Mouse (Mus musculus) thymus, postnatal 25 days (tissue): ENCODE measurements around the gene Pik3c2b.

Source experiments
- DNase-seq: peaks from one replicate; pipeline ENCODE4 v3.0.0; 2022

Pik3c2b gene

GRCm38 (mm10) chr1:133134881-133135280 is 89.4 kb downstream of the Pik3c2b start:
- peak; percentile 25 for DNase-seq

- DNase-seq: no peak
Observed at GRCm38 (mm10) chr1:133135808-133136207, 90.3 kb downstream of the Pik3c2b start.

GRCm38 (mm10) chr1:133138401-133138800 is 92.9 kb downstream of the Pik3c2b start:
- no peak for DNase-seq

GRCm38 (mm10) chr1:133146014-133147009 is 100.8 kb downstream of the Pik3c2b start:
- DNase-seq: peak; percentile 58

GRCm38 (mm10) chr1:133147324-133147723 is 101.9 kb downstream of the Pik3c2b start:
- DNase-seq: no peak

GRCm38 (mm10) chr1:133148122-133148521 is 102.7 kb downstream of the Pik3c2b start:
- DNase-seq: no peak

GRCm38 (mm10) chr1:133150556-133150955 is 105.1 kb downstream of the Pik3c2b start:
- peak; percentile 27 for DNase-seq

GRCm38 (mm10) chr1:133152213-133152612 is 106.7 kb downstream of the Pik3c2b start:
- DNase-seq: no peak

GRCm38 (mm10) chr1:133155270-133155669 is 109.8 kb downstream of the Pik3c2b start:
- DNase-seq: no peak
